Mouse (Mus musculus) hindbrain, embryonic 16.5 days (tissue): ENCODE data around the gene Afg1l. TPM values are rescaled to one million over a fixed set of nuclear protein-coding genes. Genes with fewer than 3 reads are reported as not detected.
A peak's percentile ranks its signal among the peaks of the same experiment; 100 is the strongest.

Experiments used
- ATAC-seq: fragments of 200-750 bp; cut with Nextera tagmentation; 2 replicates; pipeline ENCODE4 v1.8.0; 2017; ENCODE audit warnings: moderate TSS enrichment, moderate library complexity
- H3K27ac ChIP-seq: fragments of 300-500 bp; sonication (generic); 2 replicates; pipeline ENCODE4 v1.5.1; 2014; ENCODE audit warnings: low read depth, mild to moderate bottlenecking, control low read depth, low read length, moderate library complexity
- H3K27me3 ChIP-seq: fragments of 300-500 bp; sonication (generic); replicated peaks from 2 replicates; pipeline ENCODE4 v1.6.1; 2014; ENCODE audit warnings: low read length; ENCODE audit not compliant: control insufficient read depth, insufficient read depth
- H3K36me3 ChIP-seq: fragments of 300-500 bp; sonication (generic); 2 replicates; pipeline ENCODE4 v1.6.1; 2014; ENCODE audit warnings: mild to moderate bottlenecking, low read length, moderate library complexity, mixed read lengths; ENCODE audit not compliant: control insufficient read depth, insufficient read depth
- H3K4me1 ChIP-seq: fragments of 300-500 bp; sonication (generic); 2 replicates; pipeline ENCODE4 v1.6.1; 2014; ENCODE audit warnings: low read depth, low read length; ENCODE audit not compliant: control insufficient read depth, insufficient read depth
- H3K4me2 ChIP-seq: fragments of 300-500 bp; sonication (generic); 2 replicates; pipeline ENCODE4 v1.6.1; 2014; ENCODE audit warnings: mild to moderate bottlenecking, low read length, control low read depth, moderate library complexity
- H3K4me3 ChIP-seq: fragments of 300-500 bp; sonication (generic); 2 replicates; pipeline ENCODE4 v1.5.1; 2014; ENCODE audit warnings: mild to moderate bottlenecking, low read length, control low read depth, moderate library complexity
- H3K9ac ChIP-seq: fragments of 300-500 bp; sonication (generic); 2 replicates; pipeline ENCODE4 v1.6.1; 2014; ENCODE audit warnings: low read depth, mild to moderate bottlenecking, control low read depth, low read length, moderate library complexity
- H3K9me3 ChIP-seq: fragments of 300-500 bp; sonication (generic); 2 replicates; pipeline ENCODE4 v1.6.1; 2014; ENCODE audit warnings: mild to moderate bottlenecking, low read length, moderate library complexity; ENCODE audit not compliant: control insufficient read depth
- WGBS: fragments of 180-500 bp; shearing (Covaris S2); extraction: QIAGEN DNeasy Blood & Tissue Kit; methylation state at CpG from one replicate; pipeline ENCODE4 v1.1.7; 2014; 5-methylcytosine and 5-hydroxymethylcytosine counted together
- polyA plus RNA-seq: library from polyadenylated mRNA; unstranded; fragments of >200 nt; fragmentation: Nextera tagmentation; extraction: Ambion mirVana; gene quantifications from 2 replicates; pipeline ENCODE4 v1.2.1, GENCODE M21; 2015

Afg1l gene
- polyA plus RNA-seq, 1 experiment from 2014 or later: 10.1 TPM

- ATAC-seq: no peak
- WGBS: 75% methylated on average over 5 of the region's 5 CpGs
- no peak overlapping the region for H3K4me2 ChIP-seq
Observed at GRCm38 (mm10) chr10:42455981-42456380, 22.4 kb downstream of the Afg1l start.

DNA sequence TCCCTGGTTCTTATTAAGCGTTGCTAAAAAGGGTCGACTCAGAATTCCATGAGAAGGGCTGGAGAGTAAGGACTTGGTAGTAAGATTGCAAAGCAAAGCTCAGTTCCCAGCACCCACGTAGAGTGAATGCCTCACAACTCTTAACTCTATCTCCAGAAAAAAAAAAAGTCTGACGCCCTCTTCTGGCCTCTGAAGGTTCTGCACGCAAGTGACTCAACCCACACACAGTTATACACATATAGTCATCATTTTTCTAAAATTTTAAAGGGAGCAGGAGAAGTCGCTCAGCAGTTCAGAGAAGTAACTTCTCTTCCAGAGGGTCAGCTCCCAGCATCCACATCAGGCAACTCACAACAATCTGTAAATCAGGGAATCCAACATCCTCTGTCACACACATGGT lies 23.7 kb downstream of the Afg1l start:
- no peak for ATAC-seq
- H3K27ac ChIP-seq: no peak overlapping the region
- 91% methylated on average over 6 of the region's 6 CpGs for WGBS
- H3K9ac ChIP-seq: no peak overlapping the region
- peaks cover 10% of the 10 kb centered on the region for H3K9me3 ChIP-seq
- H3K4me1 ChIP-seq: no peaks in the 10 kb centered on the region
- no peaks in the 10 kb centered on the region for H3K27me3 ChIP-seq
- no peak overlapping the region for H3K4me2 ChIP-seq
- 0 out of 2 replicates have a peak, but pooled peaks cover 4% of the 10 kb centered on the region for H3K36me3 ChIP-seq
- H3K4me3 ChIP-seq: no peak overlapping the region

More at GRCm38 (mm10) chr10:42455981-42456380, 22.4 kb downstream of the Afg1l start:
- H3K4me1 ChIP-seq: no peaks in the 10 kb centered on the region
- H3K36me3 ChIP-seq: 0 out of 2 replicates have a peak, but pooled peaks cover 4% of the 10 kb centered on the region
- peaks cover 12% of the 10 kb centered on the region for H3K9me3 ChIP-seq
- no peak overlapping the region for H3K9ac ChIP-seq
- H3K27ac ChIP-seq: no peak overlapping the region
- no peak overlapping the region for H3K4me3 ChIP-seq
- H3K27me3 ChIP-seq: no peaks in the 10 kb centered on the region

DNA sequence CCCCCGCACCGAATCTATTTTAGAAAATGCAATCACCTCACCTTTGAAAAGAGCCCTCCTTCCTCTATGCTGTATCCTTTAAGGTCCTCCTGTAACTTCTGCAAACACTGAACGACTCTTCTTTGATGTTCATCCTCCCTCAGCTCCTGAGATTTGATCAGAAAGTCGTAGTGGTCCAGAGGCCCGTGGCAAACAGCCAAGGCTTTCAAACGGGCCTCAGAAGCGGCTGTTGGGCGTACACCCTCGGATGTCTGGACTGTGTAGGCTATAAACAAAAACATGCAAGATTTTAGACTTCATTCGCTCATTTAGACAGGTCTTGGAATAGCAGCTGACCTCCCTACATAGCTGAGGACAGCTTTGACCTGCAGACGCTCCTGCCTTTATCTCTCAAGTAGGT lies 24.1 kb downstream of the Afg1l start:
- Histone ChIP-seq H3K4me1 (peaks cover under 1% of the 10 kb centered on the region), H3K9me3 (peaks cover 6% of the 10 kb centered on the region; the same call in 1 of the 2 replicates), H3K36me3 (0 out of 2 replicates have a peak, but pooled peaks cover 2% of the 10 kb centered on the region), H3K4me2 (no peak overlapping the region), H3K9ac (no peak overlapping the region), H3K4me3 (no peak overlapping the region), H3K27ac (no peak overlapping the region), H3K27me3 (no peaks in the 10 kb centered on the region)
- WGBS: 77% methylated on average over 11 of the region's 11 CpGs
- ATAC-seq: no peak

DNA sequence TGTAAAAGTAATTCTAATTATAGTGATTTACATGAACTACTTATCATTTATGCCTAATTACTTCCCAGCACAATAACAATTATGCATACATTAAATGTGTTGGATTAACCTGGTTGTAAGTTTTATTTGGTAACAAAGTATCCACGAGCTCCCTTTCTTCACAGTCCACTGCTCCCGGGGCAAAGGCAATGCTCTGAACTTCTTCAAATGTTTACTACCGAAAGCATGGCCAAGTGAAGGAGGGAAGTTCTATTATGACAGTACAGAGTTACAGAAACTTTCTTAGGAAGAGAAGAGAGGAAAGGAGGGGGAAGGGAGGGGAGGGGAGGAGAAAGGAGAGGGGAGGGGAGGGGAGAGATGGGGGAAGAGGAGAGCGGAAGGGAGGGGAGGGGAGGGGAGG lies 28.7 kb downstream of the Afg1l start:
- Histone ChIP-seq H3K9me3 (peaks cover 3% of the 10 kb centered on the region; the same call in 1 of the 2 replicates), H3K4me1 (peaks cover 7% of the 10 kb centered on the region), H3K27me3 (no peaks in the 10 kb centered on the region), H3K4me3 (no peak overlapping the region), H3K4me2 (no peak overlapping the region), H3K9ac (no peak overlapping the region), H3K36me3 (0 out of 2 replicates have a peak, but pooled peaks cover 2% of the 10 kb centered on the region), H3K27ac (no peak overlapping the region)
- 28% methylated on average over 3 of the region's 4 CpGs for WGBS
- no peak for ATAC-seq

DNA sequence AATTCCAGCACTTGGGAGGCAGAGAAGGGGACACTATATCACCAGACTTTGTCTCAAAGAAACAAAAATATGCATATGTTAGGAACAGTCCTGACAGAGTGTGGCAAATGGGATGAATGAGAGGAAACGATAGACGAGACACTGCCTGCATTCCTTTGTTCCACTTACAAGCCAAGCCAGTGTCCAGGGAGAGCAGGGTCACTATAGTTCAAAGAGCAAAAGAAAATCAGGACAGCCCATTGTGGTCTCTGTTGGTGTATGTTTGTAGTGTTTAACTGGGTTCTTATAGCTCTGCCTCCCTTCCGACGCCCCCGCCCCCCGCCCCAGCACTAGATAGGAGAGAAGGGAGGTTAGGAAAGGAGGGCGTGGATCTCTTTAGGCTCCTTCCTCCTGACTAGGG lies 30.0 kb downstream of the Afg1l start:
- Histone ChIP-seq H3K9ac (no peak overlapping the region), H3K27ac (no peak overlapping the region), H3K4me1 (peaks cover 7% of the 10 kb centered on the region), H3K4me2 (no peak overlapping the region), H3K4me3 (no peak overlapping the region), H3K9me3 (peaks cover 2% of the 10 kb centered on the region; the same call in 1 of the 2 replicates), H3K36me3 (0 out of 2 replicates have a peak, but pooled peaks cover 1% of the 10 kb centered on the region), H3K27me3 (no peaks in the 10 kb centered on the region)
- ATAC-seq: no peak
- 17% methylated on average over 7 of the region's 7 CpGs for WGBS

GRCm38 (mm10) chr10:42446145-42446544 lies 32.2 kb downstream of the Afg1l start:
- H3K27me3 ChIP-seq: no peaks in the 10 kb centered on the region
- H3K27ac ChIP-seq: no peak overlapping the region
- no peak overlapping the region for H3K4me2 ChIP-seq
- ATAC-seq: no peak
- 62% methylated on average over 9 of the region's 9 CpGs for WGBS
- H3K9me3 ChIP-seq: no peaks in the 10 kb centered on the region
- peaks cover 7% of the 10 kb centered on the region for H3K4me1 ChIP-seq
- H3K36me3 ChIP-seq: no peaks in the 10 kb centered on the region
- H3K4me3 ChIP-seq: no peak overlapping the region
- no peak overlapping the region for H3K9ac ChIP-seq

DNA sequence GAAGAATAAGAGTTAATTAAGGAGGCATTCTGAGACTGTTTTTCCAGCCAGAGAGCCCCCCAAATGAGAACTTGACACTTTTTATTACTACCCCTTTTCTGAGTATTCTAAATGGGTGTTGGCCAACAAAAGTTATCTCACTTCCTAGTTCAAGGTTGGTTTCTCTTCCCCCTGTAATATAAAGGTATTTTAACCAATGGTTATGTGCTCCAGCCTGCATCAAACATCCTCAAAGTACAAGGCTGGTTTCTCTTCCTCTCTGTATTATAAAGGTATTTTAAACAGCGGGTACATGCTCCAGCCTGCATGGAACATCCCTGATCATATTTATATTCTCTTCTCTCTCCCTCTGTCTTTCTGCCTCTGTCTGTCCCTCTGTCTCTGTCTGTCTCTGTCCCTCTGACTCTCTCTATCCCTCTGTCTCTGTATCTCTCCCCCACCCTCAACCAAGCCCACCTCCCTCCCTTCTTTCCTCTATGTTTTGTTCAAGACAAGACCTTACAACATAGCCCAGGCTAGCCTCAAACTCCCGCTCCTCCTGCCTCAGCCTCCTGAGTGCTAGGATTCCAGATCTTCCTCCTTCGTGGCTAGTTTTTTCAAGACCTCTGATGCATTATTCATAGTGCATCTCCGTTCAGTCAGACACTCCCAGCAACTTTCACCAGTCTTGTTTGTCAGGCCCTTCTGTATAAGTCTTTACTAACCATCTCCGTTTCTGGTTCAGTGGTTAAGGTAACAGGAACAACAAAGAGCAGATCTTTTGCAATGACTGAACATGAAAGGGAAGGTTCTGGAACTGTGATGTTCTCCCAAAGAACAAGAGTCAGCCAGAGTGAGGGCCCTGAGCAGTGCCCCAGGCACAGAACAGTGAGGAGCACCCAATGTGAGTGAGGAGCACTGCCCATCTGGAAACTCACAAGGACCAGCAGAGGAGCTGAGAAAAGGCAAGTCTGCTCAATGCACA lies 41.2 kb downstream of the Afg1l start:
- Histone ChIP-seq H3K27me3 (no peaks in the 10 kb centered on the region), H3K4me1 (no peaks in the 10 kb centered on the region), H3K27ac (no peak overlapping the region), H3K9me3 (0 out of 2 replicates have a peak, but pooled peaks cover 5% of the 10 kb centered on the region), H3K4me2 (no peak overlapping the region), H3K9ac (no peak overlapping the region), H3K36me3 (no peaks in the 10 kb centered on the region), H3K4me3 (no peak overlapping the region)
- 57% methylated on average over 5 of the region's 5 CpGs for WGBS
- ATAC-seq: no peak

DNA sequence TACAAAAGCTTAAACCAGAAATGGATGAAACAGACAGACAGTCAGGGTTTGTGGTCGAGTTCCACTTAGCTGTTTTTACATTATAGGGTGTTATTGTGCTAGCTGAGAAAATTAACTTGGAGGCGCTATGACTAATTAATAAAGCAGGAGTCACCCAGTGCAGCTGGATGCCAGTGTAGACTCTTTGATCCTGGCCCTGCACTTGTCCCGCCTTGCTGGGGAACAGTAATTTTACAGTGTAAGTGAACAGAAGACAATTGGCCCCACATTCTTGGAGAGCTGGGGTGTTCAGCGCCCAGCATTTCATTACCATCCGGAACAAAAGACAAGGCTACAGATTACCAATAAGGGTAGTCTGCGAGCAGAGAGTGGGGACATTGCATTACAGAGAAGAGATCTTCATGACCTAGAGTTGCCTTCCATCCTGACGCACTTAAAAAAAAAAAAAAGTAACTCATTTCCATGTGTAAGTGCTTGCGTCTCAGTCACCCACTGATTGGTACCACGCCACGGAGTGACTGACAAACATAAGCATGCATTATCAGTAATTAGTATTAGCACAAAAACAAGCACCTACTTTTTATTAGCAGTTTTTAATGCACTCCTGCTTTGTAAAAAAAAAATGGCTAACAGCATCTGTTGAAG lies 60.7 kb downstream of the Afg1l start:
- no peak for ATAC-seq
- Histone ChIP-seq H3K27ac (no peak overlapping the region), H3K9ac (no peak overlapping the region), H3K27me3 (no peaks in the 10 kb centered on the region), H3K4me3 (no peak overlapping the region), H3K36me3 (no peaks in the 10 kb centered on the region), H3K4me2 (peak overlapping the region; percentile 30), H3K9me3 (no peaks in the 10 kb centered on the region), H3K4me1 (no peaks in the 10 kb centered on the region)
- WGBS: 17% methylated on average over 10 of the region's 10 CpGs
